Mouse (Mus musculus): Measurements from ENCODE around the gene Ap5z1.

GRCm38 (mm10) chr5:142442045-142442440, 21.7 kb upstream of the Ap5z1 start:
- TF ChIP-seq CTCF (IDR thresholded peaks at IDR 0.05; ENCODE audit: insufficient read depth, low read length) (no peak), POLR2A (IDR thresholded peaks at IDR 0.05; ENCODE audit: borderline replicate concordance, extremely low read depth, low read depth, low read length) (no peak)

Measured in lung, adult 2 months (tissue).